Mouse (Mus musculus) hindbrain, postnatal 0 days (tissue): ENCODE measurements around the gene Usp40. TPM values are rescaled to one million over a fixed set of nuclear protein-coding genes. Genes with fewer than 3 reads are reported as not detected.

Experiments
- ATAC-seq: fragments of 200-750 bp; cut with Nextera tagmentation; 2 replicates; pipeline ENCODE4 v1.8.0; 2017; ENCODE audit warnings: mild to moderate bottlenecking, moderate TSS enrichment, moderate library complexity
- DNase-seq: peaks from one replicate; pipeline ENCODE4 v3.0.0-alpha.2; 2015; ENCODE audit warnings: low spot score
- H3K27ac ChIP-seq: fragments of 300-500 bp; sonication (generic); 2 replicates; pipeline ENCODE4 v1.5.1; 2014; ENCODE audit warnings: mild to moderate bottlenecking
- H3K27me3 ChIP-seq: fragments of 300-500 bp; sonication (generic); 2 replicates; pipeline ENCODE4 v1.6.1; 2014; ENCODE audit warnings: low read length, mixed read lengths; ENCODE audit not compliant: insufficient read depth
- H3K36me3 ChIP-seq: fragments of 300-500 bp; sonication (generic); 2 replicates; pipeline ENCODE4 v1.6.1; 2014; ENCODE audit warnings: low read length, mixed read lengths; ENCODE audit not compliant: insufficient read depth
- H3K4me1 ChIP-seq: fragments of 300-500 bp; sonication (generic); 2 replicates; pipeline ENCODE4 v1.6.1; 2014; ENCODE audit warnings: antibody characterized with exemption, low read length, mixed read lengths; ENCODE audit not compliant: insufficient read depth
- H3K4me2 ChIP-seq: fragments of 300-500 bp; sonication (generic); 2 replicates; pipeline ENCODE4 v1.6.1; 2014; ENCODE audit warnings: low read depth, mild to moderate bottlenecking, low read length, moderate library complexity, mixed read lengths
- H3K4me3 ChIP-seq: fragments of 300-500 bp; sonication (generic); 2 replicates; pipeline ENCODE4 v1.5.1; 2014; ENCODE audit warnings: low read length
- H3K9ac ChIP-seq: fragments of 300-500 bp; sonication (generic); replicated peaks from 2 replicates; pipeline ENCODE4 v1.6.1; 2014; ENCODE audit warnings: mild to moderate bottlenecking, low read length, moderate library complexity, mixed read lengths
- H3K9me3 ChIP-seq: fragments of 300-500 bp; sonication (generic); 2 replicates; pipeline ENCODE4 v1.6.1; 2016; ENCODE audit warnings: low read length, mixed read lengths
- CTCF ChIP-seq: IDR thresholded peaks from 2 replicates; pipeline ENCODE4 v1.5.1; 2016; ENCODE audit warnings: antibody characterized with exemption, control low read depth, low read depth
- WGBS: fragments of 180-500 bp; shearing (Covaris S2); extraction: QIAGEN DNeasy Blood & Tissue Kit; methylation state at CpG from one replicate; pipeline ENCODE4 v1.1.7; 2014; 5-methylcytosine and 5-hydroxymethylcytosine counted together
- polyA plus RNA-seq: library from polyadenylated mRNA; unstranded; fragments of >200 nt; fragmentation: Nextera tagmentation; extraction: Ambion mirVana; gene quantifications from 2 replicates; pipeline ENCODE4 v1.2.1, GENCODE M21; 2015
- total RNA-seq: library from RNA; depleted of rRNA; stranded (reverse); fragments of >200 nt; gene quantifications from 2 replicates; pipeline ENCODE4 v1.2.3, GENCODE M21; 2014

The Usp40 gene
- total and polyA plus RNA-seq, 2 experiments from 2014 or later = 9.2 to 18.2 TPM

DNA sequence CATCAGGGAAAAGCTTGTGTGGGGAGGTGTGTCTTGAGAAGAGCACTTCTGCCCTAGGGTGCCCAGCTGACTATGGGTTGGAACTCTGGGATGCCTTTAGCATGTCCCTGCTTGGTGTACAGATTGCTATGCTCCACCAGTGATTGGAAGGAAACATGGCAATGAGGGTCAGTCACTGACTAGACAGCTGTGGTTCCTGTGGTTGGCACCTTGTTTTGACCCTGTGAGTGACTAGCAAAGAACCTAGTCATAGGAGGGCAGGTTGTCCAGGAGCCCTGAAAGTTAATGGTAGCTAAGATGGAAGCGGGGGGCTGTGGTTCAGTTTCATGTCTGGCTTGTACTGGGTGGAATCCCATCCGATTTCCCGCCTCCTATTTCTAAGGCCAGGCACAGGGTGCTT, 91.0 kb downstream of the Usp40 start:
- peaks cover 26% of the 10 kb centered on the region for H3K36me3 ChIP-seq
- no peak overlapping the region for H3K4me2 ChIP-seq
- DNase-seq (no peak), ATAC-seq (no peak)
- H3K27me3 ChIP-seq = no peaks in the 10 kb centered on the region
- H3K4me1 ChIP-seq = no peaks in the 10 kb centered on the region
- 97% methylated on average over 3 of the region's 3 CpGs for WGBS
- H3K27ac ChIP-seq = no peak overlapping the region
- H3K9ac ChIP-seq = no peak overlapping the region
- no peak overlapping the region for H3K4me3 ChIP-seq
- H3K9me3 ChIP-seq = no peaks in the 10 kb centered on the region
- no peak for TF ChIP-seq CTCF

DNA sequence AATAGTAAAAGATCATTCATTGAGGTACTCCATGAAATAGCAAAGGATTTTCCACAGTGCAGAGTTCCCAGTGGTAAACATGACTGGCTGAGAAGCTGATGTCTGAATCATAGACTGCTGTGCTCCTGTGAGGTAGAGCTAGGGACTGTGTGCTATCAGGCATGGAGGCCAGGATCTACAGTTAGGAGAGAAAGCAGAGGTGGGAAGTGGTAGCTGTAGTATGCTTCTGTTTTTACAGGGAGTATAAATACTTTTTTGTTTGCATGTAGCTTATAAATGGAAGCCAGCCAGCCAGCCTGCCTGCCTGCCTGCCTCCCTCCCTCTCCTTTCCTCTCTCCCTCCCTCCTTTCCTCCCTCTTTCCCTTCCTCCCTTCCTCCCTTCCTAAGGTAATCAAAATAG, 95.0 kb downstream of the Usp40 start:
- Histone ChIP-seq H3K4me1 (no peaks in the 10 kb centered on the region), H3K4me2 (no peak overlapping the region), H3K9ac (no peak overlapping the region), H3K9me3 (no peaks in the 10 kb centered on the region), H3K27me3 (no peaks in the 10 kb centered on the region), H3K27ac (no peak overlapping the region), H3K4me3 (no peak overlapping the region), H3K36me3 (peaks cover 9% of the 10 kb centered on the region)
- ATAC-seq = no peak
- no peak for TF ChIP-seq CTCF
- DNase-seq = no peak

DNA sequence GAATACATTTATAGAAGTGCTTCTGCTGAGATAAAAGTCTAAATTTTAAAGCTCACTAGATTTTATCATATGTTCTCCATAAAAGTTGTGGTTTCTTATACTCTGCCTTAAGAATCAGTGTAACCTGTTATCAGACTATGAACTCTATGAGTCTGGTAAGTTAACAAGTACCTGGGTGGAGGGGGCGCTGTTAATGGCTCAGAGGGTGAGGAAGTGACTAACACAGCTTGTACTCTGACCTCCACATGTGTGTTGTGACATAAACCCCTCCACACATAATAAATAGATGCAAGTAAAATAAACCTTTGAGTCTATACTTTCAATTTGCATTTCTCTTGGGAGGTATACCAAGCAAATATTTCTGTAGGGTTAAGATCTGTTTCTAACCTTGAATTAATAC, 97.9 kb downstream of the Usp40 start:
- H3K27me3 ChIP-seq = no peaks in the 10 kb centered on the region
- ATAC-seq = no peak
- no peaks in the 10 kb centered on the region for H3K4me1 ChIP-seq
- no peaks in the 10 kb centered on the region for H3K36me3 ChIP-seq
- no peak overlapping the region for H3K4me2 ChIP-seq
- no peaks in the 10 kb centered on the region for H3K9me3 ChIP-seq
- H3K4me3 ChIP-seq = no peak overlapping the region
- H3K9ac ChIP-seq = no peak overlapping the region
- no peak for TF ChIP-seq CTCF
- DNase-seq = no peak
- WGBS = 91% methylated on average over 1 of the region's 1 CpGs
- no peak overlapping the region for H3K27ac ChIP-seq

DNA sequence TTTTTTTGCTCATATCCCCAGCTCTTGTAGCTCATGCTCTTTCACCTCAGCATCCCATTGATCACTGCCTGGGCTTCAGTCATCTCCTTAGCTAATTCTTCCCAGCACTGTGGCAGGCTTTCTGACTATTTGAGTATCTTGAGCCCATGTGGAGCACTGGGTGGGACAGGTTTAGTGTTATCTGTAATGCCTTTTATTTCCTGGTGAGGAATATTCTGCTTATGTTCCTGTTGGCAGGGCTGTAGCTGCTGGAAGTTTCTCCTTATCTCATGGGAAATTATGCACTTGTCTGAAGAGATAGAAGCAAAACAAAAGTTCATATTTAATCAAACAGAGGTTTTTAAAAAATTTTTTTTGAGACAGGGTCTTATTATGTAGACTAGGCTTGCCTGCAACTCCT, 98.8 kb downstream of the Usp40 start:
- TF ChIP-seq CTCF = no peak
- Histone ChIP-seq H3K27ac (no peak overlapping the region), H3K4me3 (no peak overlapping the region), H3K36me3 (no peaks in the 10 kb centered on the region), H3K4me1 (no peaks in the 10 kb centered on the region), H3K9ac (no peak overlapping the region), H3K9me3 (no peaks in the 10 kb centered on the region), H3K27me3 (no peaks in the 10 kb centered on the region), H3K4me2 (no peak overlapping the region)
- ATAC-seq (no peak), DNase-seq (no peak)

DNA sequence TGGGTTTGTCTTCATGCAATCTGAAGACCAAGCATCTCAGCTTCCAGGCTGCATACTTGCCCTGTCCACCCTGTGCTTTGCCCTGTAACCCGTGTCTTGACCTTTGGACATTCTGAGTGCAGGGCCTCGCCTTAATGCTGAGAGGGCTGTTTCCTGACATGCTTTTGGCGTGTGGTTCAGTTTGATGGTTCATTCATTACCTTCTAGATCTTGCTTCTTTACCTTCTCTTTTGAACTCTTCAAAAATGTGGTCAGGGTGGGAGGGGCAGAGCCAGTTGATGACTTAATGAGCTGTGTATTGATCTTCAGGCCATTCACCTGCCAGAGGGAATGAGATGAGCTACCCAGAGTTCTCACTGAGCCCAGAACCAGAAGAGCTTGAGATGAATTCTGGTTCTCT, 99.6 kb downstream of the Usp40 start:
- DNase-seq (no peak), ATAC-seq (no peak)
- Histone ChIP-seq H3K4me2 (no peak overlapping the region), H3K36me3 (no peaks in the 10 kb centered on the region), H3K9me3 (no peaks in the 10 kb centered on the region), H3K9ac (no peak overlapping the region), H3K27ac (no peak overlapping the region), H3K4me3 (no peak overlapping the region), H3K4me1 (no peaks in the 10 kb centered on the region), H3K27me3 (no peaks in the 10 kb centered on the region)
- 91% methylated on average over 3 of the region's 3 CpGs for WGBS
- no peak for TF ChIP-seq CTCF

DNA sequence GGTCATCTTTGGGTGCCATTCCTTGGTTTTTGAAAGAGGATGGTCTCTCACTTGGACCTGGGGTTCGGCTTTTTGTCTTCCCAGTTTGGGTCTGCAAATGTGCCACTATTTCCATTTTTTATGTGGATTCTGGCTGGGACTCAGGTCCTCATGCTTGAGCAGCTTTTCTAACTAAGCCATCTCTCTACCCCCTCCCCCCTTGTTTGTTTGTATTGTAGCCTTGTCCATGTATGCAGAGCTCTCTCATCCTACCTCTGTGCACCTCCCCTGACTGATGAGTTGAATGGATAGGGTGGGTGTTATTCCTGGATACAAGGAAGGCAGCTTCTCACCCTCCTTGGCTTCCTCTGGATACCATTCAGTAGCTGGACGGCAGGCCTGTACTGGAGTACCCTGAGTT, 100.3 kb downstream of the Usp40 start:
- H3K4me3 ChIP-seq = no peak overlapping the region
- no peaks in the 10 kb centered on the region for H3K9me3 ChIP-seq
- no peak overlapping the region for H3K27ac ChIP-seq
- H3K4me2 ChIP-seq = no peak overlapping the region
- ATAC-seq (no peak), DNase-seq (no peak)
- no peaks in the 10 kb centered on the region for H3K36me3 ChIP-seq
- no peak for TF ChIP-seq CTCF
- no peak overlapping the region for H3K9ac ChIP-seq
- H3K27me3 ChIP-seq = no peaks in the 10 kb centered on the region
- WGBS = 76% methylated on average over 2 of the region's 2 CpGs
- H3K4me1 ChIP-seq = no peaks in the 10 kb centered on the region

DNA sequence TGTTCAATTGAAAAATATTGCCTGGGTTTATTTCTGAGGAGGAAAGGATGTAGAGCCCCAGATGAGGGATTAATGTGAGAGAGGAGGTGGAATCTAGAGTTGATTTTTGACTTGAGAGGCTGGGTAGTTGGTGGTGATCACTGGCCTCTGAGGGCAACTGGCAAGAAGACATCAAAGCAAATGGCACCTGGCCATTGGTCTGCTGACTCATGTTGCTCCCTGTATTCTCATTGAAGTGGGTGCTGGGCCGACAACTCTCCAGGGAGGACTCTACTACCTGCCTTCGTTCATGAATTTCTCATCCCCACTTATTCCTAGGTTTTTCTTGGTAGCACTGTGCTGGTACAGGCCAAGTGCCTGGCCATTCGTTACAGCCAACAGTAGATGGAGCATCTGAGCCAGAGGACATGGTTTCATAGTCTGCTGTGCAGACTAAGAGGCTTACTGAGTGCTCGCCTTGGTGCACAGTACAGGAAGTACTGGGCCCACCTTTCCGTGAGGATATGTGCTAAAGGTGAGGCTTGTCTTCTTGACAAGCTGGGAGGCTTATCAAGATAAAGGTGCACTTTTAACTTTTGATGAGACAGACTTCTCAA, 101.9 kb downstream of the Usp40 start:
- no peak overlapping the region for H3K9ac ChIP-seq
- 88% methylated on average over 5 of the region's 5 CpGs for WGBS
- no peak overlapping the region for H3K4me2 ChIP-seq
- ATAC-seq (no peak), DNase-seq (no peak)
- H3K27me3 ChIP-seq = no peaks in the 10 kb centered on the region
- no peak overlapping the region for H3K4me3 ChIP-seq
- H3K4me1 ChIP-seq = no peaks in the 10 kb centered on the region
- no peak overlapping the region for H3K27ac ChIP-seq
- no peaks in the 10 kb centered on the region for H3K9me3 ChIP-seq
- no peak for TF ChIP-seq CTCF
- H3K36me3 ChIP-seq = no peaks in the 10 kb centered on the region

DNA sequence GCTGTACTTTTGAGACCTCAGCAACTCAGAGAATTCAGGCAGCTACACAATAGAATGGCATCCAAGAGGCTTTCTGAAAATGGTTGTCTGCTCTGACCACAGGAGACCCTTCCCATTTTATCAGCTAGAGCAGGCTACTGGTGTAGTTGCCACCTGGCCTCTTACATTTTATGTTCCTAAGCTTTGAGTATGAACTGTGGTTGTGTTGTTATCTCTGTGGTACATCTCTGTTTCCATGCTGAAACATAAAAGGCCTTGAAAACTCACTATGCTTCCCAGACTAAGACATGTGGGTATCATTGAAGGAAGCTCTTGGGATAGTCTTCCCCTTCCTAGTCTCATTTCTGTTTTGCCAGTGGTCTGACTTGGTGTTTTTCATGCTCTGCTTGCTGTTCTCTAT, 106.2 kb downstream of the Usp40 start:
- no peaks in the 10 kb centered on the region for H3K9me3 ChIP-seq
- no peak overlapping the region for H3K27ac ChIP-seq
- DNase-seq = no peak
- H3K4me1 ChIP-seq = no peaks in the 10 kb centered on the region
- no peaks in the 10 kb centered on the region for H3K27me3 ChIP-seq
- no peak overlapping the region for H3K9ac ChIP-seq
- H3K4me2 ChIP-seq = no peak overlapping the region
- no peak for TF ChIP-seq CTCF
- no peak for ATAC-seq
- no peaks in the 10 kb centered on the region for H3K36me3 ChIP-seq
- H3K4me3 ChIP-seq = no peak overlapping the region
